Mouse (Mus musculus): ENCODE measurements around the gene Defb15.
"Not testable (repeated sequence)": the region's sequence is repeated elsewhere in the genome, so short reads cannot be mapped to it uniquely, and the experiment has no call there.

Defb15 gene

GRCm38 (mm10) chr8:21932610-21933009 lies at the start of gene Defb15:
TSS of gene Defb15 (minus strand) at chr8:21932710.
- no peak for DNase-seq

- DNase-seq: peak; percentile 20 to 43
These were observed 49.3 kb upstream of the Defb15 start for GRCm38 (mm10) chr8:21981664-21982337.

- DNase-seq: no peak
These were observed 45.7 kb upstream of the Defb15 start for GRCm38 (mm10) chr8:21978193-21978592.

DNA sequence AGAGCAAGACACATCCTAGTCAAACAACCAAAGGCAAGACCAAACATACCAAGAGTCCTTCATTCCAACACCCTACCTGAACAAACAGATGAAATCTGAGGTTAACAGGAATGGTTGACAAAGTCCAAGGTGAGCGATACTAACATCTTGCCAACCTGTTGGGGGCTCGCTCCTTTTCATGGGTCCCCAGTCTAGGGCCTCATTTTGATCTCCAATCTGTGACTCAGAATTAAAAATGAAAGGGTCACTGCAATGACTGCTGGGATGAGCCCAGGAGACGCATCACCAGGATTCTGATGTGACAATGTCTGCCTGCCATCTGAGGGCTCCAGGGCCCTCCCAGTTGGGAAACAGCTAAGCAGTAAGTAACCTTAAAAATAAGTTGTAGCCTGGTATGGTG lies 37.0 kb upstream of the Defb15 start, which contains the start of gene Ccdc70:
Ccdc70 (plus strand) TSS at position 301 of the 400 bp plus-strand sequence.
- DNase-seq: no peak

DNA sequence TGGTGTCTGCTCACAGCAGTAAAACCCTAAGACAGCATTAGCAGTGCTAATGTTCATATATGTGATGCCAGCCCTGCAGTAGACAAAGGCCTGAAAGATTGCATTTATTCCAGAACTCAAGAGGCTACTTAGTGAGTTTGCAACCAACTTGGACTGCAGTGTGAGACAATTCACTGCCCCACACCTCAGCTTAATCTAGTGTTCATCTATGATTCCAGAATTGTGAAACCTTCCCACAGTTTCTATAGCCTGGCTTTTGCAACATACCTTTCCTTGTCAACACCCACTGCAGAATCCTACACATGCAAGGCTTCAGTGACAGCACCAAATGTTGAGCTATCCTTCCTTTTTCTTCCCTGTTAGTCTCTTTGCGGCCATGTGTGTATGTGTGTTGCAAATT lies 34.1 kb upstream of the Defb15 start:
- no peak for DNase-seq

GRCm38 (mm10) chr8:21958414-21958813 lies 25.9 kb upstream of the Defb15 start, which contains the start of gene Fam90a1a:
TSS of gene Fam90a1a (plus strand) at chr8:21958714.
- no peak for DNase-seq

- peak in 1 of 2 experiments; percentile 3 for DNase-seq
These were observed 23.8 kb upstream of the Defb15 start for GRCm38 (mm10) chr8:21956336-21956735.

GRCm38 (mm10) chr8:21955321-21955720 lies 22.8 kb upstream of the Defb15 start:
- DNase-seq: peak; percentile 18 to 64

DNA sequence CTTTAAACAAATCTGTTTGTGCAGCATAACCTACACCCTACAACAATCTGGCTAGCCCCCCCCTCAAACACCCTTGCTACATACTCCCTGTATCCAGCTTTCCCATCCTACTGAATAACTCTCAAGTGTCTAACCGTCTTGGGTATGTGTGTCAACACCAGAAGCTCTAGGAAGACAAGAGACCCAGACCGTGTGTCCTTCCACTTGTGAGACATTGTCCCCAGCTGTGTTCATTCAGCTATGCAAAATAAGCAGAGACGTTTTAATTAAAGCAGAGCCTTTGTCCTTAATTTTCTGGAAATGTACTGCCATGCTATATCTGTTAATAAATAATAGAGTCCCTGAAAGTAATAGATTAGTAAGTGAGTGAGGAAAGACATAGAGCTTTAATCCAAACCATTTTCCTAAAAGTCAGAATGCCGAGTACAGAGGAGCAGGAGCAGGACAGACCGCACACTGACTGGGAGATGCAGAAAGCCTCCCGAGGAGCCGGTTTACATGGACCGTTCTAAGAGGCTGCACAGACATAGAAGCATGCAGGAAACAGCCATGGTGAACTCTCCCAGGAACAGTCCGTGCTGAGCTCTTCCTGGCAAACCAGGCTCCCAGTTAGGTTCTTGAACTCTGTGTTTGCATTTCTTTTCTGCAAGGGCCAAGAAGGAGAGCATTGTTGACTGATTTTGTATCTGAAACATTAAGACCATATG lies 15.0 kb upstream of the Defb15 start:
- peak; percentile 3 to 5 for DNase-seq

GRCm38 (mm10) chr8:21946462-21946861 lies 14.0 kb upstream of the Defb15 start, which contains the start of gene Defb13:
TSS of gene Defb13 (plus strand) at chr8:21946762.
- no peak for DNase-seq

DNA sequence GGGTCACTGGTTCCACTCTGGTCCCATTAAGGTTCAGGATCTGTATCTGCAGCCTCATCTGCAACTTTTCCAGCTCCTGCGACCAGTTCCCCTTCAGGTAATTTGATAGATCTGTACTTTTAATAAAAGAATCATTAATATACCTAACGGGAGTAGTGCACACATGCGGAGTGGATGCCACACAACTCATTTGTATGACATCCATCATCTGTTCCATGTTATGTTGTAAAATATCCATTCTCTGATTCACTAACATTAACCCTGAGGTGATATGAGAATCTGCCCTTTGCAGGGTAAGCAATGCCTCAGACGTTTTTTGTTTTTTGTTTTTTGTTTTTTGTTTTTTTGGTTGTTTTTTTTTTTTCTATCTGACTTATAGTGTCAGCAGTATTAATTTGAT lies 5.5 kb upstream of the Defb15 start, which contains the start of gene Defb35:
Defb35 (plus strand) TSS at position 301 of the 400 bp plus-strand sequence.
- not testable (repeated sequence) for DNase-seq

GRCm38 (mm10) chr8:21930754-21931153 lies 1.8 kb downstream of the Defb15 start:
- DNase-seq: not testable (repeated sequence)

- no peak for DNase-seq
These were observed 16.9 kb downstream of the Defb15 start for GRCm38 (mm10) chr8:21915625-21916024.

DNA sequence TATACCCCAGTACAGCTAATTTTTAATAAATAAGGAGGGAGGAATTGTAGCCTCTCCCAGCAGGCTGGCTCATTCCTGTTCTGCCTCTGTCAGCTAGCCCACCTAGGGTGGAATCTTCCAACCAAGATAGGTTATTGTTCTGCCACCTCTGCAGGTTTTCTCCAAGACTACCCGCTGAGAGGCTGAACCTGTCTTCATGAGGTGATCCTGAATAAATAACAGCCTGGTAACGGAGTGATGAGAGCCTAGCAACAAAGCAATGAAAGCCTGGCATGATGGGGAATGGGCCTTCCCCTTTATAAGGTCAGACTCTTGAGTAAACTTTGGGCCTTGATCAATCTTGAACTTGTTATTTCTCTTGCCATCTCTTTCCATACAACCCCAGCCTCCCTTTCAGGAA lies 20.0 kb downstream of the Defb15 start:
- no peak for DNase-seq

DNA sequence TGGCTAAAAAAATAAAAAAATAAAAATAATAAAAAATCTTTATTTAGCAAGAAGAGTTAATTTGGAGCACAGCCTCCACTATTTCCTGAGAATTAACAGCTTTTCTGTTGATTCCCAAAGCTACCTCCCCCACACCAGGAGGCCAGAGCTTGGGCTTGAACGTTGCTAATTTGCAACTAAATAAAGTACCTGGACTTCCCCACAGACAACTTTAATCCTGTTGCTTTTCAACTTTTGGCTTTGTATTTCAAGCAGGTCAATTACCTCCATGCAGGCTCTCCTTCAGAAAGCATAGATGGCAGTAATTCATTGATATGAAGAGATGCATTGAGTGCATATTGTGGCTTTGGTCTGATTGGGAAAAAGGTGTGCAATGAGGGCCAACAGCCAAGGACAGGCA lies 20.6 kb downstream of the Defb15 start:
- DNase-seq: no peak

- DNase-seq: not testable (repeated sequence)
These were observed 26.2 kb downstream of the Defb15 start, which contains the start of gene Defb11 for GRCm38 (mm10) chr8:21906290-21906689. TSS of gene Defb11 (minus strand) at chr8:21906412.

GRCm38 (mm10) chr8:21885321-21885720 lies 47.2 kb downstream of the Defb15 start, which contains the start of gene Defb9:
TSS of gene Defb9 (minus strand) at chr8:21885421.
- not testable (repeated sequence) for DNase-seq
